Mouse (Mus musculus) CH12.LX (cell line): ENCODE measurements around the gene Lekr1. TPM values are rescaled to one million over a fixed set of nuclear protein-coding genes. Genes with fewer than 3 reads are reported as not detected.

Source experiments
- DNase-seq: peaks from one replicate; pipeline ENCODE4 v3.0.0-alpha.2; 2013; ENCODE audit errors: extremely low read depth
- H3K27ac ChIP-seq: 2 replicates; pipeline ENCODE4 v1.5.1; 2012; ENCODE audit warnings: low read depth, mild to moderate bottlenecking, control low read depth, moderate library complexity; ENCODE audit not compliant: insufficient read depth
- H3K27me3 ChIP-seq: replicated peaks from 2 replicates; pipeline ENCODE3; 2012; ENCODE audit warnings: inconsistent platforms
- H3K36me3 ChIP-seq, 2 experiments: replicated peaks in 1 of 2; 2 replicates each; pipeline versions ENCODE3 to v1.6.1; 2012; ENCODE audit warnings: inconsistent platforms in 1 of 2, low read length in 1 of 2, mild to moderate bottlenecking in 1 of 2, mixed read lengths in 1 of 2, moderate library complexity in 1 of 2; ENCODE audit not compliant: control insufficient read depth in 1 of 2, insufficient read depth in 1 of 2
- H3K4me1 ChIP-seq, 2 experiments: 2 replicates each; pipeline ENCODE4 v1.6.1; 2012; ENCODE audit warnings: inconsistent platforms in 1 of 2, moderate library complexity in 1 of 2; ENCODE audit not compliant: insufficient read depth in 2 of 2, control insufficient read depth in 1 of 2
- H3K4me2 ChIP-seq: 2 replicates; pipeline ENCODE4 v1.6.1; 2012; ENCODE audit warnings: low read depth, mild to moderate bottlenecking, control low read depth; ENCODE audit not compliant: poor library complexity, insufficient read depth, severe bottlenecking
- H3K4me3 ChIP-seq, 3 experiments: fragments of 150-350 bp in 1 of 3; sonication (generic) in 1 of 3; replicated peaks in 1 of 3; 2 replicates each; pipeline versions ENCODE3 to v1.5.1; 2011 to 2012; ENCODE audit warnings: low read depth in 2 of 3, low read length in 2 of 3, mild to moderate bottlenecking in 2 of 3, moderate library complexity in 2 of 3, control low read depth in 1 of 3, improper control_type of control experiment in 1 of 3, inconsistent platforms in 1 of 3, mixed read lengths in 1 of 3; ENCODE audit not compliant: poor library complexity in 1 of 3
- H3K79me2 ChIP-seq: replicated peaks from 2 replicates; pipeline ENCODE4 v1.6.1; 2012; ENCODE audit warnings: mild to moderate bottlenecking, moderate library complexity; ENCODE audit not compliant: control insufficient read depth, poor library complexity, insufficient read depth, severe bottlenecking; ENCODE audit errors: extremely low read depth
- H3K9ac ChIP-seq: 2 replicates; pipeline ENCODE4 v1.6.1; 2012; ENCODE audit warnings: low read depth, mild to moderate bottlenecking, control low read depth, moderate library complexity; ENCODE audit not compliant: insufficient read depth
- H3K9me3 ChIP-seq: replicated peaks from 2 replicates; pipeline ENCODE3; 2012; ENCODE audit warnings: low read length, inconsistent platforms, mixed read lengths
- BHLHE40 ChIP-seq: IDR thresholded peaks from 2 replicates; pipeline ENCODE4 v1.6.1; 2011; ENCODE audit warnings: mild to moderate bottlenecking, low read depth, low read length, improper control_type of control experiment
- CTCF ChIP-seq, 2 experiments: IDR thresholded peaks in 1 of 2; conservative IDR thresholded peaks in 1 of 2; 2 replicates each; pipeline ENCODE4 v1.5.1; 2011 to 2012; ENCODE audit warnings: low read depth in 2 of 2, low read length in 2 of 2, improper control_type of control experiment in 1 of 2, inconsistent platforms in 1 of 2, mild to moderate bottlenecking in 1 of 2, moderate library complexity in 1 of 2
- ETS1 ChIP-seq: conservative IDR thresholded peaks from 2 replicates; pipeline ENCODE4 v1.6.1; 2012; ENCODE audit warnings: low read depth, mild to moderate bottlenecking, inconsistent platforms, low read length, improper control_type of control experiment, moderate library complexity
- GABPA ChIP-seq: IDR thresholded peaks from 2 replicates; pipeline ENCODE4 v1.6.1; 2012; ENCODE audit warnings: low read depth, low read length, improper control_type of control experiment, inconsistent platforms; ENCODE audit not compliant: insufficient replicate concordance
- JUN ChIP-seq: IDR thresholded peaks from 2 replicates; pipeline ENCODE4 v1.6.1; 2011; ENCODE audit warnings: low read depth, mild to moderate bottlenecking, low read length, improper control_type of control experiment, moderate library complexity; ENCODE audit not compliant: insufficient read depth
- KAT2A ChIP-seq: IDR thresholded peaks from 2 replicates; pipeline ENCODE4 v1.6.1; 2012; ENCODE audit warnings: low read length, improper control_type of control experiment, inconsistent platforms; ENCODE audit not compliant: insufficient replicate concordance
- MAFK ChIP-seq: IDR thresholded peaks from 2 replicates; pipeline ENCODE4 v1.6.1; 2011; ENCODE audit warnings: low read length, improper control_type of control experiment; ENCODE audit not compliant: insufficient replicate concordance
- MEF2A ChIP-seq: IDR thresholded peaks from 2 replicates; pipeline ENCODE4 v1.6.1; 2014; ENCODE audit warnings: low read depth, mild to moderate bottlenecking, inconsistent platforms, low read length, improper control_type of control experiment, borderline replicate concordance
- POLR2A ChIP-seq: IDR thresholded peaks from 2 replicates; pipeline ENCODE4 v1.6.1; 2011; ENCODE audit warnings: low read depth, mild to moderate bottlenecking, improper control_type of control experiment, low read length
- POLR2AphosphoS2 ChIP-seq: IDR thresholded peaks from 2 replicates; pipeline ENCODE4 v1.6.1; 2011; ENCODE audit warnings: low read depth, low read length, improper control_type of control experiment
- SMC3 ChIP-seq: IDR thresholded peaks from 2 replicates; pipeline ENCODE4 v1.6.1; 2011; ENCODE audit warnings: low read depth, low read length, improper control_type of control experiment
- TCF12 ChIP-seq: IDR thresholded peaks from 2 replicates; pipeline ENCODE4 v1.6.1; 2014; ENCODE audit warnings: low read depth, mild to moderate bottlenecking, inconsistent platforms, low read length, improper control_type of control experiment
- UBTF ChIP-seq: IDR thresholded peaks from 2 replicates; pipeline ENCODE4 v1.6.1; 2012; ENCODE audit warnings: low read depth, mild to moderate bottlenecking, inconsistent platforms, low read length, improper control_type of control experiment, moderate library complexity
- USF1 ChIP-seq: IDR thresholded peaks from 2 replicates; pipeline ENCODE4 v1.6.1; 2014; ENCODE audit warnings: low read depth, mild to moderate bottlenecking, inconsistent platforms, low read length, improper control_type of control experiment
- USF2 ChIP-seq: conservative IDR thresholded peaks from 2 replicates; pipeline ENCODE4 v1.6.1; 2011; ENCODE audit warnings: low read depth, low read length, improper control_type of control experiment
- ZNF384 ChIP-seq: IDR thresholded peaks from 2 replicates; pipeline ENCODE4 v1.6.1; 2012; ENCODE audit warnings: low read depth, low read length, improper control_type of control experiment, inconsistent platforms
- dilution Hi-C: fragments of 300-500 bp; cut with MboI; formaldehyde crosslinking; loops from 2 replicates; pipeline ENCODE4 v1.14.3; 2020; ENCODE audit warnings: low sequenced_read_pairs; ENCODE audit not compliant: extremely low pct_unique_long_range_greater_than_20kb, extremely low pct_ligation_motif_present
- in situ Hi-C: fragments of 300-500 bp; cut with MboI; formaldehyde crosslinking; loops from 3 replicates; pipeline ENCODE4 v1.14.3; 2019; ENCODE audit warnings: low sequenced_read_pairs, low pct_ligation_motif_present, low pct_unique_long_range_greater_than_20kb, mixed read lengths
- polyA plus RNA-seq: library from polyadenylated mRNA; unstranded; fragments of >175 nt; gene quantifications from 2 replicates; pipeline ENCODE4 v1.2.1, GENCODE M21; 2012; ENCODE audit warnings: low read depth; ENCODE audit not compliant: insufficient read length
- total RNA-seq, 2 experiments: library from RNA; depleted of rRNA; stranded (reverse); fragments of 300-350 nt in 1 of 2; fragments of >200 nt in 1 of 2; gene quantifications; 2 replicates each; pipeline ENCODE4 v1.2.3; 2012 to 2014

Lekr1 gene
- total and polyA plus RNA-seq, 3 experiments = 0.17 to 1.4 (median 0.47) TPM

DNA sequence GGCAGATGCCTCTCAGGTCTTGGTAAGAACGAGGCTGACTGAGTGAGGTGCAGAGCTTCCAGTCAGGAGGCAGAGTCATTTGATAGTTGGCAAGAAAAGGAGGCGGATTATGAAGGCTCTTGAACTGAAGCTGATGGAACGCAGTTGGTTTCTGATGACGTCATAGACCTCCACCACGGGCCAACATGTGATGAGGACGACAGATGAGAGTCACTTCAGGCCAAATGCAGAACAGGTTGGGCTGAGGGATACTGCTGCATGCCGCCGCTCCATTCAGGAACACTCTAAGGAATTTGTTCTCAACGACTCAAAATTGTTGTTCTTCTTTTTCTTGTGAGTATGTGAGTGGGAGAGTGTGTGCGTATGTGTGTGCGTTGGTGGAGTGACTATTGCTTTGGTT, 27.1 kb upstream of the Lekr1 start:
- H3K9me3 ChIP-seq = no peaks in the 10 kb centered on the region
- no peaks in the 10 kb centered on the region for H3K79me2 ChIP-seq
- H3K36me3 ChIP-seq = no peaks in the 10 kb centered on the region
- H3K4me1 ChIP-seq = no peaks in the 10 kb centered on the region
- no peak for DNase-seq
- TF ChIP-seq MAFK (no peak), CTCF (conservative IDR thresholded peaks at IDR 0.05 in 1 of 2, IDR thresholded peaks at IDR 0.05 in 1 of 2; ENCODE audit: low read depth in 2 of 2, low read length in 2 of 2) (no peak)
- TF ChIP-seq, all 38 proteins: peak for 0
- H3K27me3 ChIP-seq = no peaks in the 10 kb centered on the region
- no peak overlapping the region for H3K4me2 ChIP-seq
- dilution Hi-C loops = no loop called here
- no peak overlapping the region for H3K9ac ChIP-seq
- no peak overlapping the region for H3K27ac ChIP-seq
- no peak overlapping the region for H3K4me3 ChIP-seq
- in situ Hi-C loops = no loop called here

- dilution Hi-C loops = no loop called here
- Histone ChIP-seq H3K27ac (no peak overlapping the region), H3K36me3 (no peaks in the 10 kb centered on the region), H3K4me3 (no peak overlapping the region), H3K4me1 (no peaks in the 10 kb centered on the region), H3K9me3 (no peaks in the 10 kb centered on the region), H3K79me2 (no peaks in the 10 kb centered on the region), H3K4me2 (no peak overlapping the region), H3K27me3 (no peaks in the 10 kb centered on the region), H3K9ac (no peak overlapping the region)
- in situ Hi-C loops = no loop called here
- no peak for DNase-seq
- TF ChIP-seq ZNF384 = no peak
- no peak for TF ChIP-seq USF2
- no peak for TF ChIP-seq POLR2AphosphoS2
- no peak for TF ChIP-seq MEF2A
- no peak for TF ChIP-seq ETS1
- no peak for TF ChIP-seq GABPA
- TF ChIP-seq POLR2A = no peak
- TF ChIP-seq KAT2A = no peak
- no peak for TF ChIP-seq CTCF (conservative IDR thresholded peaks at IDR 0.05 in 1 of 2, IDR thresholded peaks at IDR 0.05 in 1 of 2; ENCODE audit: low read depth in 2 of 2, low read length in 2 of 2)
- TF ChIP-seq SMC3 = no peak
- no peak for TF ChIP-seq USF1
- no peak for TF ChIP-seq UBTF
- no peak for TF ChIP-seq BHLHE40
- TF ChIP-seq TCF12 = no peak
- TF ChIP-seq JUN = no peak
Observed at GRCm38 (mm10) chr3:65639454-65640014, 26.5 kb upstream of the Lekr1 start.
